Mouse (Mus musculus): ENCODE data around the gene AI464131. TPM values are rescaled to one million over a fixed set of nuclear protein-coding genes. Genes with fewer than 3 reads are reported as not detected.

The AI464131 gene
- polyA plus RNA-seq, 1 experiment from 2014 or later: 5.7 TPM

DNA sequence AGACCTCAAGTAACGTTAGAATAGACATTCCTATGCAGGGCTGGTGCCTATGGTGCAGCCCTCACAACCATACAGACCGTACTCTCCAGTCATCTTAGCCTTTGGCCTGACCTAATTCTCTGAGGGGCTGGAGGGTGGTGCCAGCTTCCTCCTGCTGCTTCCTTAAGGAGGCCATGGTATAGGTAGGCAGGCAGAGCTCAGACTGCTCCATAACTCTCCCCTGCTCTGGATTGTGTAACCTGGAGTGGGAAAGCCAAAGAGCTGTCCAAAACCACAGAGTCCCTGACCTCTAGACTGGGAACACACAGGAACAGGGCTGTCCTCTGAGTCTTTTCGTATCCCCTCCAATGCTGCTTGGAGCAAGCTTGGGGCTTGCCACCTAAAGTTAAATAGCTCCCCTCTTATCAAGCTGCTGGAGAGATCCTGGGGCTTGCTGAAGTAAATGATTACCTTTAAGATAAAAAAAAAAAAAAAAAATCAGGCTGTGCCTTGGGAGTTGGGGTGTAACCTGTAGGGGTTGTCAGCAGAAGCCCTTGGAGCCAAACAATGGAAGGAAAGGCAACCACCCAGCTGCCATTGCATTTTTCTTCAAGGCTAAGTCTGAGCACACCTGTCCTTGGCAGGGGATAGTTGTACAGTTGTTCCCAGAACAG is 9.3 kb downstream of the AI464131 start:
- Histone ChIP-seq H3K4me1 (peaks cover 12% of the 10 kb centered on the region), H3K27ac (no peak overlapping the region; the same call in 1 of the 2 replicates), H3K4me2 (no peak overlapping the region), H3K9me3 (no peaks in the 10 kb centered on the region), H3K27me3 (replicated peaks) (peaks cover 20% of the 10 kb centered on the region), H3K9ac (no peak overlapping the region), H3K4me3 (replicated peaks) (no peak overlapping the region), H3K36me3 (no peaks in the 10 kb centered on the region)
- peak; percentile 53; the same call in 1 of the 2 replicates for ATAC-seq (ENCODE audit: insufficient read depth, low FRiP score, low read depth)
- 55% methylated on average over 3 of the region's 3 CpGs for WGBS

DNA sequence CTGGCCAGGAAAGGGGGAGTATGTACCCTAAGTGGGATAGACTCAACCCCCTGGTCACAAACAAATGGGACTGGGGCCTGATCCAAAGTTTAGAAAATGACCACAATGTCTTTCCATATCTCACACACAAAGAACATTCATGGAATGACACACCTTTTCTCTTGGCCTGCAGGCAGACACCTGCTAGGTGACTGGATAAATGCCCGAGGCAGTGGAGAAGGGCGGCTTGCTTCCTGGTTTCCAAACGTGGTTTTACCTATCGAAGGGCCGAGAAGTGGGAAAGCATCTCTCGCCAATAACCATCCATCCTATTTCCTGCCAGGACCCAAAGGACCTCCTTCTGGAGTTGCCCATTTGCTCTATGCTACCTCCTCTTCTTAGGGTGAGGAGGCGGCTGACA is 9.9 kb downstream of the AI464131 start:
- H3K4me2 ChIP-seq: no peak overlapping the region
- ATAC-seq (ENCODE audit: insufficient read depth, low FRiP score, low read depth): no peak
- H3K27me3 ChIP-seq (replicated peaks): peaks cover 14% of the 10 kb centered on the region
- no peak overlapping the region; the same call in 1 of the 2 replicates for H3K27ac ChIP-seq
- peaks cover 6% of the 10 kb centered on the region for H3K4me1 ChIP-seq
- no peak overlapping the region for H3K9ac ChIP-seq
- no peak overlapping the region for H3K4me3 ChIP-seq (replicated peaks)
- 77% methylated on average over 7 of the region's 7 CpGs for WGBS
- no peaks in the 10 kb centered on the region for H3K9me3 ChIP-seq
- no peaks in the 10 kb centered on the region for H3K36me3 ChIP-seq

DNA sequence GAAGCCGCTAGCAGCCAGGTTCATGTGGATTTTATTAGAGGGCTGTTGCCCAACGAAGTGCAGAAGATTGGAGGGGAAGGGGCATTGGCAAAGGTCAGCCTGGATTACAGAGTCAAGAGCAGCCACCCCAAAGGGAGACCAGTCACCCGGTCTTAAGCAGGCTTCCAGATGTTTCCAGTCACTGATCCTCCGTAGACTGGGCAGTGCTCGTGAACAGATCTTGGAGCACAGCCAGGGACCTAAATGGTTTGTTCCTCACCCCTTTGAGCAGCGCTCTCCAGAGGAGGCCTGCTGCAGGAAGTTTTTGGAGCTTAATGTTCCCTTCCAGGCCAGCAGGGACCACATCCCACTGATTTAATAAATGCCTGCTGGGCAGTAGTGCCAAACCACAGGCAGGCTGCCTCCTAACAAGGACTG is 21.3 kb downstream of the AI464131 start:
- Histone ChIP-seq H3K4me1 (peaks cover 7% of the 10 kb centered on the region; the same call in 1 of the 2 replicates), H3K9me3 (no peaks in the 10 kb centered on the region), H3K9ac (no peak overlapping the region), H3K4me3 (replicated peaks) (no peak overlapping the region), H3K4me2 (no peak overlapping the region), H3K36me3 (no peaks in the 10 kb centered on the region), H3K27me3 (replicated peaks) (no peaks in the 10 kb centered on the region), H3K27ac (peak overlapping the region; percentile 70)
- WGBS: 30% methylated on average over 6 of the region's 6 CpGs
- ATAC-seq (ENCODE audit: insufficient read depth, low FRiP score, low read depth): peak; percentile 61

DNA sequence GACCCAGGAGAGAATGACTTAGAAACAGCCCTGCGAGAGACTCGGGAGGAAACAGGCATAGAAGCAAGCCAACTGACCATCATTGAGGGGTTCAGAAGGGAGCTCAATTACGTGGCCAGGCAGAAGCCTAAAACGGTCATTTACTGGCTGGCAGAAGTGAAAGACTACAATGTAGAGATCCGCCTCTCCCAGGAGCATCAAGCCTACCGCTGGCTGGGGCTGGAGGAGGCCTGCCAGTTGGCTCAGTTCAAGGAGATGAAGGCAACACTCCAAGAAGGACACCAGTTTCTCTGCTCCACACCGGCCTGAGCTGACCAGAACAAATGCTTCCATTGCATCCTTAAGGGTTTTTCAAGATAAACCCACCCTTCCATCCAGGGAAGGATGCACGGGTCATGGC is 22.6 kb downstream of the AI464131 start:
- H3K4me1 ChIP-seq: peaks cover 7% of the 10 kb centered on the region; the same call in 1 of the 2 replicates
- H3K4me3 ChIP-seq (replicated peaks): no peak overlapping the region
- WGBS: 62% methylated on average over 8 of the region's 8 CpGs
- H3K27ac ChIP-seq: peak overlapping the region; percentile 81
- ATAC-seq (ENCODE audit: insufficient read depth, low FRiP score, low read depth): no peak
- no peak overlapping the region for H3K9ac ChIP-seq
- no peaks in the 10 kb centered on the region for H3K9me3 ChIP-seq
- no peaks in the 10 kb centered on the region for H3K27me3 ChIP-seq (replicated peaks)
- no peaks in the 10 kb centered on the region for H3K36me3 ChIP-seq
- no peak overlapping the region for H3K4me2 ChIP-seq

DNA sequence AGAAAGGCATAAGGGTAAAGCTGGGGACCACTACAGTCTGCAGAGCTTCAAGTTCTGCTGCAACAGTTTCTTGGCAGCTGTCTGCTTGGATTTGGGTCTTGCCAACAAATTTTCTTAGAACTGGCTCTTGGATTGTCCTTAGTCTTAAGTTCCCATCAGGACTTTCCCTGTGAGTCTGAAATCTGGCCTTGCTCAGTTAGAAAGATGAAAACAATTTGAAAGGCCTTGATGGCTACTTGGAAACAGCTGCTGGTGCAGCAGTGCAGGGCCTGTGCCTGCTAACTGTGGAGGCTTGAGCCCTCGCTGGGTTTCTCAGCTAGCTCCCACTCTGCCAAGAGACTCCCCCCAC is 23.4 kb downstream of the AI464131 start:
- ATAC-seq (ENCODE audit: insufficient read depth, low FRiP score, low read depth): peak; percentile 80
- H3K4me3 ChIP-seq (replicated peaks): no peak overlapping the region
- H3K4me1 ChIP-seq: peaks cover 7% of the 10 kb centered on the region; the same call in 1 of the 2 replicates
- H3K36me3 ChIP-seq: no peaks in the 10 kb centered on the region
- no peak overlapping the region for H3K9ac ChIP-seq
- no peak overlapping the region for H3K4me2 ChIP-seq
- H3K9me3 ChIP-seq: no peaks in the 10 kb centered on the region
- 52% methylated on average over 1 of the region's 1 CpGs for WGBS
- H3K27ac ChIP-seq: peak overlapping the region; percentile 81
- no peaks in the 10 kb centered on the region for H3K27me3 ChIP-seq (replicated peaks)

DNA sequence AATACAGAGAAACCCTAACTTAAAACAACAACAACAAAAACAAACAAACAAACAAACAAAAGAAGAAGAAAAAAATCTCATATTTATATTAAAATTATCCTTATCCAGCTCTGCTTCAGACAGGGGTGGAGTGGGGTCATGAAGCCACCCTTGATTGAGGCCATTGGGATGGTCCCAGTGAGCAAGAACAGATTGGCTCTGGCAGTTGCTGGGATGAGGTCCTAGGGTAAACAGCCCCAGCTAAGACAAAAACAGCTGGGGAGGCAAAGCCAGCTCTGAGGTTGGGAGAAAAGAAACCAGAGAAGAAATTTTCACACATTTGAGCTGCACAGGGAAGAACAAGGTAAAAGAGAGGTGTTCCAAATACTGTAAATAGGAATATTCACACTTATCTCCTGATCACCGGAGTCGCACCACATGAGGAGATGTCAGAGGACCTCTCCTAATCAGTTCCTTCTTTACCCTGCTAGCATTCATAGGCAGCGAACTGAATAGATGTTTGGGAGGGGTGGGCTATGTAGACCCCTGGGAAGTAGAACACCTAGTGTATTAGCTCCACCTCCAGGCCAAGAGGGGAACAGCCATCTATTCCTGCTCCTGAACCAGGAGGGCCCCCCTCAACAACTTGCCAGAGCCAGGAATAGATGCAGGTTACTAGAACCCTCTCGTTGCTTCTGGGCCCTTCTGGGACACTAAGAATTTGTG is 24.0 kb downstream of the AI464131 start:
- 57% methylated on average over 4 of the region's 4 CpGs for WGBS
- peaks cover 7% of the 10 kb centered on the region; the same call in 1 of the 2 replicates for H3K4me1 ChIP-seq
- H3K4me3 ChIP-seq (replicated peaks): no peak overlapping the region
- peak overlapping the region; percentile 81 for H3K27ac ChIP-seq
- no peak overlapping the region for H3K4me2 ChIP-seq
- no peak for ATAC-seq (ENCODE audit: insufficient read depth, low FRiP score, low read depth)
- H3K9ac ChIP-seq: no peak overlapping the region
- no peaks in the 10 kb centered on the region for H3K27me3 ChIP-seq (replicated peaks)
- H3K36me3 ChIP-seq: no peaks in the 10 kb centered on the region
- no peaks in the 10 kb centered on the region for H3K9me3 ChIP-seq

DNA sequence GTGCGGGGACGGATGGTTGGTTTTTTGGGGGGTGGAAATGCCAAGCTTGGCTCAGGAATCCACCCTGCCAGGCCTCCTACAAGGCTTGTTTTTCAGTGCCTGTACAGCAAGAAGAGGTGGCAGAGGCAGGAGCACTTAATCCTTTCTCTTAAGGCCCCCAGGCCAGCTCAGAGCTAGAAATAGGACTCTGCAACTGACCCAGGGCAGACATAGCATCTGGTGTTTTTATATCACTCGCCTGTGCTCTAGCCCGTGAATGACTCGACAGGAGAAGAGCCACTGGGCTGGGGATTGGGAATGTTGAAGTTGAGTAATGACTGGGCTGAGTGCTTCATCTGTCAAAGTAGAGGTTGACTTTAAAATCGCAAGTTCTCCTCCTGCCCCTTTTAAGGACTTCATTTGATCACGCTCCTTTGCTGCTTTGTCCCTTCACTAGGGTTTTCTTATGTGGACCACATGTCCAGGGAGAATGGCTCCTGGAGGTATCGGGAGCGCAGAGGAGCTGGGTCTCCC is 25.2 kb downstream of the AI464131 start:
- Histone ChIP-seq H3K4me2 (no peak overlapping the region), H3K36me3 (no peaks in the 10 kb centered on the region), H3K9ac (no peak overlapping the region), H3K27me3 (replicated peaks) (no peaks in the 10 kb centered on the region), H3K9me3 (no peaks in the 10 kb centered on the region), H3K4me1 (peaks cover 7% of the 10 kb centered on the region; the same call in 1 of the 2 replicates), H3K4me3 (replicated peaks) (no peak overlapping the region), H3K27ac (no peak overlapping the region)
- 83% methylated on average over 9 of the region's 9 CpGs for WGBS
- no peak for ATAC-seq (ENCODE audit: insufficient read depth, low FRiP score, low read depth)

DNA sequence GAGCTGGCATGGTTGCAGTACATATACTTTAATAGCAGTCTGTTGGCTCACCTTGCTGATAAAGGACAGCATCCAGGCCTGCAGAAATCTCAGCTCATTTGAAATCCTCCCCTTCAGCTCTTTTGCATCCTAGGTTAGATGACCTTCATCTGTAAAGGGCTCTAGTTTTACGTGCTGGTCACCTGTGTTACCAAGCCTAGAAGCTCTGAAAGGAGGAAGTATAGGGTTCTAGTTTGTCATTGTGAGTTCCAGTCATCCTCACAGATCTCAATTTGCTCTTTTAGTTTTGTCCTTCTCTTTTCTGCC is 31.5 kb downstream of the AI464131 start:
- Histone ChIP-seq H3K9me3 (no peaks in the 10 kb centered on the region), H3K27ac (no peak overlapping the region), H3K4me2 (no peak overlapping the region), H3K4me3 (replicated peaks) (no peak overlapping the region), H3K4me1 (peaks cover 3% of the 10 kb centered on the region; the same call in 1 of the 2 replicates), H3K9ac (no peak overlapping the region), H3K36me3 (no peaks in the 10 kb centered on the region), H3K27me3 (replicated peaks) (no peaks in the 10 kb centered on the region)
- 79% methylated on average over 1 of the region's 1 CpGs for WGBS
- ATAC-seq (ENCODE audit: insufficient read depth, low FRiP score, low read depth): no peak

DNA sequence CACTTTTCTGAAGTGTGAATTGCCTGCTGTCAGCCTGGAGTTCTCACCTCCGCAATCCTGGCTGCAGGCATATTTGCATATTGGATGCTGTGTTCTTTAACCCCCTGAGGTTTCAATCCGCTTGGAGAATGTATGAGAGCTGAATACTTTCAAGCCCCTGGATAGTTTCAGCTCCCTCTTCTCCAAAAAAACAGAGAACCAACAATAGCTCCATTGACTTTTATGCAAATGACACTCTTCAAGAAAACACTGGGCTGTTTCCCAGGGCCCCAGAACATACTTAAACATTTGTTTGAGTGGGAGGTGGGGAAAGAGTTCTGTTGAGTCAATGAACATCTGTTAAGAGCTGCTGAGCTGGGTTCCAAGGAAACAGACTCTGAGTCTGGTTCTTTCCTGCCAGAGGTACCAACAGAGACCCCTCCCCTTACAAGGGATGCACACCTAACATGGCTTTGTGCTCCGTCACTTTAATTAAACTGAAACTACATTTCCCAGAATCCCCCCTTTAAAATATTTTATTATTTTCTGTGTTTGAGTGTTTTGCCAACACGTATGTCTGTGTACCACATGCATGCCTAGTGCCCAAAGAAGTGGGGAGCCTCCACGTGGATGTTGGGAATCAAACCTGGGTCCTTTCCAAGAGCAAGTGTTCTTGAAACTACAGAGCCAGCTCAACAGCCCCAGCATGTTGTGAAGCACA is 32.0 kb downstream of the AI464131 start:
- Histone ChIP-seq H3K4me3 (replicated peaks) (no peak overlapping the region), H3K4me1 (peaks cover 5% of the 10 kb centered on the region), H3K27ac (no peak overlapping the region), H3K27me3 (replicated peaks) (no peaks in the 10 kb centered on the region), H3K9me3 (no peaks in the 10 kb centered on the region), H3K9ac (no peak overlapping the region), H3K36me3 (no peaks in the 10 kb centered on the region), H3K4me2 (no peak overlapping the region)
- no peak for ATAC-seq (ENCODE audit: insufficient read depth, low FRiP score, low read depth)
- WGBS: 51% methylated on average over 5 of the region's 5 CpGs

DNA sequence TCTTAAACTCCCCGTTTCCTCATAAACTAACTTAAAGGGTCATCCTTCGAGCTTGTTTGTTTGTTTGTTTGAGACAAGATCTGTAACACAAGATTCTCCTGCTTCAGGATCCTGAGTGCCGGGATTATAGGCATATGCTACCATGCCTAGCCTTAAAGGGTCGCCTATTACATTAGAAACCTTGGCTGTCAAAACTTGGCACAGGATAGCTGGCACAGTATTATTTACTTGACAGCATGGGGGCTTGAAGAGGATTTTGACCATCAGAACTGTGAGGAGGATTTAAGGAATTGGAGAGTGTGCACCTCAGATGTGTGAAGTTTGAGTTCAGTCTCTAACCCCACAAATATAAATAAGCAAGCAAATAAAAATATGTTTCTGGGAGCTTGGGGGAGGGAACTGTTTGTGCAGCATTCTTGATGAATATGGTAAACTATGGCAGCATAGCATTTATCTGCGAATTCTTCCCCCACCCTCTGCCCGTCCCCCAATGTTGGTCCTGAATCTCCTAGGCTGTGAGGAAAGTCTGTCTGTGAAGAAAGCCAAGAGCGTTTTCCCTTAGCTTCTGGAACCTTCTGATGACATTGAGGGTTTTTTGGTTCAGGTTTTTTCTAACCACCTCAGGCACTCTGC is 32.7 kb downstream of the AI464131 start:
- H3K4me1 ChIP-seq: peaks cover 6% of the 10 kb centered on the region
- H3K36me3 ChIP-seq: no peaks in the 10 kb centered on the region
- H3K4me3 ChIP-seq (replicated peaks): no peak overlapping the region
- no peaks in the 10 kb centered on the region for H3K27me3 ChIP-seq (replicated peaks)
- no peak for ATAC-seq (ENCODE audit: insufficient read depth, low FRiP score, low read depth)
- WGBS: 67% methylated on average over 7 of the region's 7 CpGs
- no peaks in the 10 kb centered on the region for H3K9me3 ChIP-seq
- no peak overlapping the region for H3K4me2 ChIP-seq
- H3K27ac ChIP-seq: no peak overlapping the region
- no peak overlapping the region for H3K9ac ChIP-seq

DNA sequence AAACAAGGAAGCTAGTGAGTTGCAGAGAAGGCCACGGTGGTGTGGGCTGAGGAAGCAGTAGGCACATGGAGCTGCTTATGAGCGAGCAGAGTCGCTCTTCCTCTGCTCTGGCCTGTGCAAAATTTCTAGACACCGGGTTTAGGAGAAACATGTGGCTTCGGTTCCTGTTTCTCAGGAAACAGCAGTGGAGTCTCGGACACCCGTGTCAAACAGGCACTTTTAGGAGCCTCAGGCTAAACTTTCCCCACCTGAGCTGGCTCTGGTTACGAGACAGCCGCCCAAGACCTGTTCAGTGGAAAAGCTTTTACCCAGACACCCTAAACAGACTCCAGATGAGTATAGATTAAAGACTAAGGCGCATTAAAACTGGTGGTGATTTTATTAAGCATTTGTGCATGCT is 33.7 kb downstream of the AI464131 start:
- H3K9me3 ChIP-seq: no peaks in the 10 kb centered on the region
- no peak overlapping the region for H3K4me2 ChIP-seq
- 78% methylated on average over 10 of the region's 10 CpGs for WGBS
- no peaks in the 10 kb centered on the region for H3K27me3 ChIP-seq (replicated peaks)
- H3K36me3 ChIP-seq: no peaks in the 10 kb centered on the region
- no peak for ATAC-seq (ENCODE audit: insufficient read depth, low FRiP score, low read depth)
- peaks cover 6% of the 10 kb centered on the region for H3K4me1 ChIP-seq
- H3K4me3 ChIP-seq (replicated peaks): no peak overlapping the region
- no peak overlapping the region for H3K27ac ChIP-seq
- no peak overlapping the region for H3K9ac ChIP-seq

All from stomach, embryonic 15.5 days (tissue).